Mouse (Mus musculus): Measurements from ENCODE around the gene Cdc14b. TPM values are rescaled to one million over a fixed set of nuclear protein-coding genes. Genes with fewer than 3 reads are reported as not detected.
A peak's percentile ranks its signal among the peaks of the same experiment; 100 is the strongest.

Cdc14b gene
- total and polyA plus RNA-seq, 2 experiments = 7.6 to 31.7 TPM

- WGBS = 95% methylated on average over 4 of the region's 4 CpGs
- Histone ChIP-seq H3K27me3 (ENCODE audit: control insufficient read depth, insufficient read depth, low read length) (no peaks in the 10 kb centered on the region), H3K79me2 (ENCODE audit: control insufficient read depth, insufficient read depth, low read length) (peaks cover 17% of the 10 kb centered on the region; the same call in 1 of the 2 replicates), H3K27ac (replicated peaks; ENCODE audit: insufficient read depth, low read depth, low read length) (no peak overlapping the region), H3K4me1 (ENCODE audit: control insufficient read depth, insufficient read depth, low read length) (peaks cover 21% of the 10 kb centered on the region), H3K4me3 (ENCODE audit: insufficient read depth, low read depth, low read length) (no peak overlapping the region), H3K36me3 (ENCODE audit: control insufficient read depth, insufficient read depth, low read length) (peaks cover 6% of the 10 kb centered on the region; the same call in 1 of the 2 replicates), H3K9ac (ENCODE audit: low read depth, low read length) (no peak overlapping the region)
- TF ChIP-seq CTCF (IDR thresholded peaks at IDR 0.05; ENCODE audit: low read depth, low read length) = no peak
- no peak for TF ChIP-seq POLR2A (IDR thresholded peaks at IDR 0.05; ENCODE audit: extremely low read depth, insufficient read depth, low read length)
- no peak for DNase-seq (ENCODE audit: extremely low read depth, low read depth, low spot score)
Observed at GRCm38 (mm10) chr13:64233139-64233538, 42.0 kb downstream of the Cdc14b start.

GRCm38 (mm10) chr13:64226725-64227124, 48.4 kb downstream of the Cdc14b start:
- peaks cover 17% of the 10 kb centered on the region for H3K36me3 ChIP-seq (ENCODE audit: control insufficient read depth, insufficient read depth, low read length)
- no peaks in the 10 kb centered on the region; the same call in none of the 2 replicates for H3K4me1 ChIP-seq (ENCODE audit: control insufficient read depth, insufficient read depth, low read length)
- WGBS = 66% methylated on average over 4 of the region's 4 CpGs
- peaks cover 4% of the 10 kb centered on the region; the same call in 1 of the 2 replicates for H3K79me2 ChIP-seq (ENCODE audit: control insufficient read depth, insufficient read depth, low read length)
- TF ChIP-seq CTCF (IDR thresholded peaks at IDR 0.05; ENCODE audit: low read depth, low read length) = no peak
- no peak for TF ChIP-seq POLR2A (IDR thresholded peaks at IDR 0.05; ENCODE audit: extremely low read depth, insufficient read depth, low read length)
- no peak overlapping the region for H3K27ac ChIP-seq (replicated peaks; ENCODE audit: insufficient read depth, low read depth, low read length)
- H3K27me3 ChIP-seq (ENCODE audit: control insufficient read depth, insufficient read depth, low read length) = no peaks in the 10 kb centered on the region
- DNase-seq (ENCODE audit: extremely low read depth, low read depth, low spot score) = peak; percentile 51
- no peak overlapping the region for H3K9ac ChIP-seq (ENCODE audit: low read depth, low read length)
- H3K4me3 ChIP-seq (ENCODE audit: insufficient read depth, low read depth, low read length) = no peak overlapping the region

DNA sequence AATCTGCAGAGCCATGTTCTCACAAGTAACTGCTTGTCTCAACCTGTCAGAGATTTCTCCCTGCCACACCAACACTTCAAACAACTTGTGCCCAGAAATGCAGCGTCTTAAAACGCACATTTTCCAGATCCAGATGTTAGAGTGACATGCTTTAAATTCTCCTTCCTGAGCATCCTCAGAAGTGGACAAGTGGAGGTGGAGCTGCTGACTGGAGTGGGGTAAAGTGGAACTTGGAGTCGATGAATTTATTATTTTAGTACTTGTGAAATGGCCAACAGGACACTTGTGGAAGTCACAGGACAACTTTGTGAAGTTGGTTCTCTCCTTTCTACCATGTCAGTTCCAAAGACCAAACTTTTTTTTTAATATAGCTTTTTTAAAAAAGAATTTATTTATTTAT, 49.4 kb downstream of the Cdc14b start:
- Histone ChIP-seq H3K79me2 (ENCODE audit: control insufficient read depth, insufficient read depth, low read length) (no peaks in the 10 kb centered on the region; the same call in 1 of the 2 replicates), H3K4me1 (ENCODE audit: control insufficient read depth, insufficient read depth, low read length) (no peaks in the 10 kb centered on the region; the same call in none of the 2 replicates), H3K27me3 (ENCODE audit: control insufficient read depth, insufficient read depth, low read length) (no peaks in the 10 kb centered on the region), H3K4me3 (ENCODE audit: insufficient read depth, low read depth, low read length) (no peak overlapping the region), H3K9ac (ENCODE audit: low read depth, low read length) (no peak overlapping the region), H3K27ac (replicated peaks; ENCODE audit: insufficient read depth, low read depth, low read length) (no peak overlapping the region), H3K36me3 (ENCODE audit: control insufficient read depth, insufficient read depth, low read length) (peaks cover 17% of the 10 kb centered on the region)
- TF ChIP-seq CTCF (IDR thresholded peaks at IDR 0.05; ENCODE audit: low read depth, low read length) (no peak), POLR2A (IDR thresholded peaks at IDR 0.05; ENCODE audit: extremely low read depth, insufficient read depth, low read length) (no peak)
- DNase-seq (ENCODE audit: extremely low read depth, low read depth, low spot score) = no peak
- WGBS = 96% methylated on average over 3 of the region's 3 CpGs

GRCm38 (mm10) chr13:64214891-64215290, 60.2 kb downstream of the Cdc14b start:
- no peak for TF ChIP-seq POLR2A (IDR thresholded peaks at IDR 0.05; ENCODE audit: extremely low read depth, insufficient read depth, low read length)
- TF ChIP-seq CTCF (IDR thresholded peaks at IDR 0.05; ENCODE audit: low read depth, low read length) = no peak
- Histone ChIP-seq H3K27me3 (ENCODE audit: control insufficient read depth, insufficient read depth, low read length) (no peaks in the 10 kb centered on the region), H3K27ac (replicated peaks; ENCODE audit: insufficient read depth, low read depth, low read length) (no peak overlapping the region), H3K4me3 (ENCODE audit: insufficient read depth, low read depth, low read length) (no peak overlapping the region), H3K4me1 (ENCODE audit: control insufficient read depth, insufficient read depth, low read length) (no peaks in the 10 kb centered on the region), H3K36me3 (ENCODE audit: control insufficient read depth, insufficient read depth, low read length) (peaks cover 42% of the 10 kb centered on the region), H3K79me2 (ENCODE audit: control insufficient read depth, insufficient read depth, low read length) (no peaks in the 10 kb centered on the region), H3K9ac (ENCODE audit: low read depth, low read length) (no peak overlapping the region)
- no peak for DNase-seq (ENCODE audit: extremely low read depth, low read depth, low spot score)
- WGBS = 98% methylated on average over 5 of the region's 5 CpGs

DNA sequence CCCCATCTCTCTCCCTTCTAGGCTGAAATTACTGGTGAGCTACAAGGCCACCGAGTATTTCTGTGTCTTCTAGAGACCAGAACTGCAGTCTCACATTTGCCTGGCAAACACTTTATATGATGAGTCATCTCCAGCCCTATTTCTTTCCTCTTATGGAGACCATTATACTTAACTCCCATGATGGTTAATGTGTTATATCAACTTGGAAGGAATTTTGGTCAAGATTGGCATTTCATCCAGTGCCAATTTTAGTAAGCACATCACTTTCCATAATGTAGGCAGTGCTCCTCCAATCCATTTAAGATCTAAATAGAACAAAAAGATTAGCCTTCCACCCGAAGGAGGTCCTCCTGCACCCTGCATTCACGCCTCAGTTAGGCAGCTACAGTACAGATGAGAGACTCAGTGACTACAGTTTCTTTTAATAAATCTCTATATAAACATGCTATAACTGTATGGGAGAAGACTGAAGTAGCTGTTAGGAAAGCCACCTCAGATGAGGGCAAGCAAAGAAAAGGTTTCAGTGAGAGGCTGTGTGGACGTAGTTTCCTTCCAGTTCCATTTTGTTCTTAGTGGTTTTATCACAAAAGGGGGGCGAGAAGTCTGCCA, 63.0 kb downstream of the Cdc14b start:
- H3K27ac ChIP-seq (replicated peaks; ENCODE audit: insufficient read depth, low read depth, low read length) = no peak overlapping the region
- H3K4me1 ChIP-seq (ENCODE audit: control insufficient read depth, insufficient read depth, low read length) = no peaks in the 10 kb centered on the region
- no peak for DNase-seq (ENCODE audit: extremely low read depth, low read depth, low spot score)
- H3K36me3 ChIP-seq (ENCODE audit: control insufficient read depth, insufficient read depth, low read length) = peaks cover 44% of the 10 kb centered on the region
- no peak overlapping the region for H3K4me3 ChIP-seq (ENCODE audit: insufficient read depth, low read depth, low read length)
- H3K9ac ChIP-seq (ENCODE audit: low read depth, low read length) = no peak overlapping the region
- TF ChIP-seq CTCF (IDR thresholded peaks at IDR 0.05; ENCODE audit: low read depth, low read length) (no peak), POLR2A (IDR thresholded peaks at IDR 0.05; ENCODE audit: extremely low read depth, insufficient read depth, low read length) (no peak)
- WGBS = 88% methylated on average over 5 of the region's 5 CpGs
- H3K27me3 ChIP-seq (ENCODE audit: control insufficient read depth, insufficient read depth, low read length) = no peaks in the 10 kb centered on the region
- no peaks in the 10 kb centered on the region for H3K79me2 ChIP-seq (ENCODE audit: control insufficient read depth, insufficient read depth, low read length)

DNA sequence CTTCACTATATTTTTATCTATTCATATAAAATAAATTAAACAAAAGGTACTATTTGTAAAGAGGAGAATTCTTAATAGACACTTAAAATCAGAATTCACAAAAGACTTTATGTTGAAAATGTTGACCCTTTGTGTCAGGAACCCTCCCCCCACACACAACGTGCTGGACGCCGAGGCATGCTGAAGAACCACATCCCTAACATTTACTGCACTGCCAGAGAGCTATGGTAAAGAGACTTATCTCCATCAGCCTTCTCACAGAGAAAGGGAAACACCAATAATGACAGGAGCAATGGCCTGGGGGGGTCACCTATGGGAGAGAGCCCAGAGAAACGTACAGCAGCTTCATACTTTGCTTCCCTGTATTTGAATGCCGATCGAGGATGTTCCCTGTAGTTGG, 66.9 kb downstream of the Cdc14b start:
- peaks cover 24% of the 10 kb centered on the region for H3K36me3 ChIP-seq (ENCODE audit: control insufficient read depth, insufficient read depth, low read length)
- no peaks in the 10 kb centered on the region for H3K79me2 ChIP-seq (ENCODE audit: control insufficient read depth, insufficient read depth, low read length)
- H3K4me1 ChIP-seq (ENCODE audit: control insufficient read depth, insufficient read depth, low read length) = no peaks in the 10 kb centered on the region
- no peaks in the 10 kb centered on the region for H3K27me3 ChIP-seq (ENCODE audit: control insufficient read depth, insufficient read depth, low read length)
- H3K4me3 ChIP-seq (ENCODE audit: insufficient read depth, low read depth, low read length) = no peak overlapping the region
- TF ChIP-seq POLR2A (IDR thresholded peaks at IDR 0.05; ENCODE audit: extremely low read depth, insufficient read depth, low read length) (no peak), CTCF (IDR thresholded peaks at IDR 0.05; ENCODE audit: low read depth, low read length) (no peak)
- 90% methylated on average over 6 of the region's 6 CpGs for WGBS
- no peak for DNase-seq (ENCODE audit: extremely low read depth, low read depth, low spot score)
- no peak overlapping the region for H3K9ac ChIP-seq (ENCODE audit: low read depth, low read length)
- no peak overlapping the region for H3K27ac ChIP-seq (replicated peaks; ENCODE audit: insufficient read depth, low read depth, low read length)

Measured in liver, adult 2 months (tissue).